Mouse (Mus musculus): ENCODE measurements around the gene Sac3d1.

Gene Sac3d1

GRCm38 (mm10) chr19:6118677-6119185, 281 bp upstream of the Sac3d1 start:
- DNase-seq: peak; percentile 93

DNA sequence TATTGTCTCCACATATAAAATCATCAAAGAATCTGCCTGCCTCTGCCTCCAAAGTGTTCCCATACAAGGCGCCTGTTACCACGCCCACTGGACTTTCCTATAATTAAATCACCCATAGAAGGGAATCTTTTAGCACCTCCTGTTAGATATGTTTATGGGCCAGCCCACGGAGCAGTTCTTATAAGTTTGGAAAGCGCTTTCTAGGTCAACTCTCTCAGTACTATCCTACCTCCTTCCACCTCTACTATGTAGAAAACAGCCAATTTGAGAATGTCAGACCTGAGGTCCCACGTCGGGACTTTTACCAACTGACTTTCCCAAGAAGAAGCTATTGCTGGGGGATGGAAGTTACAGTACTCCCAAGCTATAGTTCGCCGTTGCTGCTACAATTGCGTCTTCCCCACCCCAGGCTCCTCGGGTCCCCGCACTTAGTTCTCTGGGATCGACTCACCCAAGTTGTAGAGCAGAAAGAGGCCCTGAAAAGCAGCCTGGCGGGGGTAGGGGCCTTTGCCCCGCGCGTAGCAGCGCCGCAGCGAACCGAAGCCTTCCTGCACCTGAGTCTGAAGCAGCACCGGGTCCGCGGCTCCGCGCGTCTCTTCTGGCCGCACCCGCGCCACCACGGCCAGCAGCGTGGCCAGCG, 984 bp downstream of the Sac3d1 start:
- DNase-seq: no peak

GRCm38 (mm10) chr19:6116113-6116850, 2.2 kb downstream of the Sac3d1 start:
- no peak for DNase-seq

DNA sequence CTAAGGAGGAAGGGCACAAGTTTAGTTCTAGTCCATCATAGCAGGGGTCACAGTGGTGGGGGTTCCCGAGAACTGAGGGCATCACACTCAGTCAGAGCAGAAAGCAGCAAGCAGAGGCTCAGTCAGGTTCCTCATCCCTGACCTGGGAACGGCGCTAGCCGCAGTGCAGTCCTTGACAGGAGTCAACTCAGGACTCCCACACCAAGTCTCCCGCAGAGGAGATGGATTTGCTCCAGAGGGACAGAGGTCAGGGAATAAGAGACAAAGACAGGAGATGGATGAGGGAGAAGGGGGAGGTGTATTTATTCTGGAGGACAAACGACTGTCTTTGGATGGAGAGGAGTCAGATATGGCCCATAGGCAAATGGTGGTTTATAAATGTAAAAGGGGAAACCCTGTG, 5.3 kb downstream of the Sac3d1 start:
- DNase-seq: no peak

GRCm38 (mm10) chr19:6105586-6105985, 12.9 kb downstream of the Sac3d1 start, which contains the start of gene Naaladl1:
TSS of gene Naaladl1 (plus strand) at chr19:6105782.
- DNase-seq: no peak

- DNase-seq: no peak
Observed at GRCm38 (mm10) chr19:6104476-6104875, 14.0 kb downstream of the Sac3d1 start.

DNA sequence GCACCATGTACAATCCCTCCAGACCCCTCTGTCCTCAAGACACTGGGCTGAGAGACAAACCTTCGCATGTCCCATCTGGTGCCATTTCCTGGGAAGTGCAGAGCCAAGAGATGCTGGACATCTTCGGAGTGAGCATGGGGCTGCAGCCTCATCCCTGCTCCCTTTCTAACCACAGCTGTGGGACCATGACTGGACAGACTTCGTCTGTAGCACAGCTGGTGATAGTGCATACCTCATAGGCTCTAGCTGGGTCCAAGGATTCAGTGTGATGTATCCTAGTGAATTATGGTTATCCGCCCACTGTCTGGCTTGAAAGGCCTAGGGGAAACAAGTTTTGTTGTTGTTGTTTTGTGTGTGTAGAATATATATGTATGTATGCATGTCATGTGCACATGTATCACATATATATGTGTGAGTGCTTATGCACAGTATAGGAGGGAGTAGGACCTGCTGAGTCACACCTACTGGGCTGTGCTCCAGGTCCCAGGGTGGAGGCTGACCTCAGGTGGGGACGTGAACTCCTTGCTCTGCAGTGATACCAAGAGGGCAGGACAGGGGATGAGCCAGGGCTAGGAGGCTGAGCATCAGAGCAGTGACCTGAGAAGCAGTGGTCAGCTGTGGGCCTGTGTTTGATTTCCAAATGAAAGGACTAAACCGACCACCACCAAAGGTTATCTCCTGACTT, 16.1 kb downstream of the Sac3d1 start:
- DNase-seq: no peak

- DNase-seq: no peak
Observed at GRCm38 (mm10) chr19:6101186-6101585, 17.3 kb downstream of the Sac3d1 start.

DNA sequence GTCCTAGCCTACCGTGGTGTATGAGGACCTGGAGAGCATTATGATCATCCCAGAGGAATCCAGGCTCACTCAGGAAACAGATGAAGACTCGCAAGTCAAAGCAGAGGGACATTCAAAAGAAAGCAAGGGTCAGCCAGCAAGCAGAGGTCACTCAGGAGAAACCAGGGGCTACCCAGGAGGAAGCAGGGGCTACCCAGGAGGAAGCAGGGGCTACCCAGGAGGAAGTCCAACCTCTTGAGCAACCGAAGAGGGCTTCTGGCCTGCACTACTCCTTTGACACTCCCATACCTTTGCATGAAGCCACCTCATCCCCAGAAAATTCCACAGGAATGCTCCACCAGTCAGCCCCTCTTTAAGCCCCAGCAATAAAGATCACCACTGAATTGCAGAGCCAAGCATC, 20.6 kb downstream of the Sac3d1 start:
- DNase-seq: no peak

DNA sequence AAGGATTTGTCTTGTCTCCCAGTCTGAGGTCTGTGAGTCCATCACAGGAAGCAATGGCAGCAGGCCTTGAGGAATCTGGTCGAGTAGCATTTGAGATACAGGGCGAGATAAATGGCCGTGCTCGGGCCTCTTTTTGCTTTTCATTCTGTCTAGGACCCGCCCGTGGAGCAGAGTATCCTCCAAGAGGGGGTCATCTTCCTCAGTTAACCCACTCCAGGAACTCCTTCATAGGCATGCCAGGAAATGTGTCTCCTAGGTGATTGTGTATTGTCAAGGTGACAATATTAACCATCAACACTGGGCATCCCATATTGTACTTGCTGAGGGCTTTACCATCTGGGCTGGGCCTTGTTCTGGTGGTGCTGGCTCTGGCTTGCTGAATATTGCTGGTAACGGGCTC, 24.3 kb downstream of the Sac3d1 start, which contains the start of gene AC131692.1:
Gene AC131692.1 (plus strand): TSS at position 301 of the 400 bp plus-strand sequence.
- no peak for DNase-seq

DNA sequence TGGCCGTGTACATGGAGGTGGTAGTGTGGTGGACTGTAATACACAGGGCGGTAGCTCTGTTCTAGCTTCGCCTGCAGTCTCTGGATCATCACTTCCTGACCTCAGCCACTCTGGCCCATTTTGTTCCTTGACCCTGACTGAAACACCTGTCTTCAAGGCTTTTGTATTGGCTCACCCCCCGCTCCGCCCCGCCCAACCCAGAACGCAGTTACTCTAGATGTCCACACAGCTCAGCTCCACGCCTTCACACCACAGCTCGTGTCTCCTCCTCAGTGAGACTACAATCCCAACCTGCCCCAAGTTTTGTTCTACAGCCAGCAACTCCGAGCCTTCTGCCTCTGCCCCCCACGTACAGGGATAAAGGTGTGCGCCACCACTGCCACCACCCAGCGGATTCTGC, 29.6 kb downstream of the Sac3d1 start:
- DNase-seq: peak; percentile 81

- DNase-seq: peak; percentile 95
Observed at GRCm38 (mm10) chr19:6085417-6085879, 33.0 kb downstream of the Sac3d1 start.

DNA sequence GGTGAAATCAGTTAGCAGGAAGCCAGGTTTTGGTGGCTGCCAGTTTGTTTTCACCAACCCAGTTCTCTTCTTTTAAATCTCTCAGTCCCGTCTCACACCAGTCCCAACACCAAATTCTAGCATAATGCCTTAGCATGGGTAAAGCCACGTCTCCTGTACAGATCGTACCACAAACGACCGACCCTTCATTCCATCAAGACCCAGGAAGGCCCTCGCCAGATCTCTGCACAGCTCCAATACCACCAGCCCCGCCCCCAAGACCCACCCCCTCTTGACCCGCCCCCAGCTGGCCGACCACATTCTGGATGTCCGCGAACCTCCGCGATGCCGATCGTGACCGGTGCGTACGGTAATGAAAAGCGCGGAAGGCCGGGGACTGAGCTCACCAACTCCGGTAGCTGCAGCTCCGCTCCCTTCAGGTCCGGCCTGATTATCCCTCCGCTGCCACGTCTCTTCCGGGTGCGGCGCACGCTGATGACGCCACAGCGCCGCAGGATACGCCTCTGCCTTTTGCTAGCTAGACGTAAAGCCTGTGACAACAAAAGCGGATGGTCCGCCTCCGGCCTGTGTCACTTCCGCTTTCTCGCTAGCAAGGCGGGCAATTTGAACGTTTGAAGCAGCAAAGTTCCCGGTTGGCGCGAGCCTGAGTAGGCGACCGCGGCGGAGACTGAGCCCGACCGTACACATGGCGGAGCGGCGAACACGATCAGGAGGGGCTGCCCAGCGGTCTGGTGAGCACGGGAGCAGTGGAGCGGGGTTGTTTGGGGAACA, 33.8 kb downstream of the Sac3d1 start, which contains the start of the genes Zfpl1 and Cdca5:
Gene Zfpl1 (minus strand): TSS at position 479 of the 771 bp plus-strand sequence.
Gene Cdca5 (plus strand): TSS at position 506 of the 771 bp plus-strand sequence.
- peak; percentile 99 for DNase-seq

- DNase-seq: peak; percentile 89
Observed at GRCm38 (mm10) chr19:6082156-6082555, 36.3 kb downstream of the Sac3d1 start, which contains the start of gene Gm28374. TSS of gene Gm28374 (minus strand) at chr19:6082256.

GRCm38 (mm10) chr19:6079983-6080480, 38.4 kb downstream of the Sac3d1 start, which contains the start of gene Tmem262:
TSS of gene Tmem262 (plus strand) at chr19:6080033.
- peak; percentile 90 for DNase-seq

- DNase-seq: peak; percentile 99
Observed at GRCm38 (mm10) chr19:6076564-6077393, 41.7 kb downstream of the Sac3d1 start, which contains the start of gene Vps51. TSS of gene Vps51 (minus strand) at chr19:6077231.

GRCm38 (mm10) chr19:6073889-6074288, 44.6 kb downstream of the Sac3d1 start:
- no peak for DNase-seq

- peak; percentile 92 for DNase-seq
Observed at GRCm38 (mm10) chr19:6071261-6071660, 47.2 kb downstream of the Sac3d1 start.

- no peak for DNase-seq
Observed at GRCm38 (mm10) chr19:6070571-6071250, 47.7 kb downstream of the Sac3d1 start.

- DNase-seq: peak; percentile 91
Observed at GRCm38 (mm10) chr19:6069851-6070250, 48.6 kb downstream of the Sac3d1 start.
